Mouse (Mus musculus) spleen, postnatal 10 days (tissue): ENCODE results near the gene Prim1.
A peak's percentile ranks its signal among the peaks of the same experiment; 100 is the strongest.

ENCODE experiments used
- DNase-seq, 2 experiments: peaks; one replicate each; pipeline ENCODE4 v3.0.0; 2021 to 2022; ENCODE audit warnings: low spot score in 2 of 2

Prim1 gene

DNA sequence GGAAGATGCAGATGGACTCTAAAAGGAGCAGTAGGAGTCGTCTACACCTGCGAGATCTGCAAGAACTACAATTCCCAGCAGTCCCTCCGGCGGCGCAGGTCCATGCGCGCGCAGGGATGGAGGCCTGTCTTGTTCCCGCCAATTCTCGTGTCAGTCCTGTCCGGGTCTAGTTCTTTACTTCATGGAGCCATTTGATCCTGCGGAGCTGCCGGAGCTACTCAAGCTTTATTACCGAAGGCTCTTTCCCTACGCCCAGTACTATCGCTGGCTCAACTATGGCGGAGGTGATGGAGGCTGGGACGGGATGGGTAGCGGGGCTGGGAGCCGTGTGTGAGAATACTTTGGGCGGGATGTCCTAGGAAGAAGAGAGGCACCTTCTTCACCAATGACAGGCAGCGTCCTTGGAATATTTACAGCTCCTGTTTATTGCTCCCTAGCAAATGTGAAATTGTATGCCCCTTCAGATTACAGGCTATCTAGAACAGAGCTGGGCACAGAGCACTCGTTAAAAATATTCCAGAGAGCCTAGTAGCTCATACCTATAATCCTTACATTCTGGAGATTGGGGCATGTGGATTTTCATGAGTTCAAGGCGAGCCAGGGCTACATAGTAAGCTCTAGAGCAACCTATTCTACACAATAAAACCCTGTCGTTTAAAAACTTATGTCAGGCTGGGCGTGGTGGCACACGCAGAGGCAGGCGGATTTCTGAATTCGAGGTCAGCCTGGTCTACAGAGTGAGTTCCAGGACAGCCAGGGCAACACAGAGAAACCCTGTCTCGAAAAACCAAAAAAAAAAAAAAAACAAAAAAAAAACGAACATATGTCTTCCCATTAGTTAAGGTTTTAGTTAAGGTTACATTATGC, at the start of gene Prim1:
Gene Prim1 (plus strand): TSS at position 101 of the 867 bp plus-strand sequence.
- peak; percentile 79 to 89 for DNase-seq

DNA sequence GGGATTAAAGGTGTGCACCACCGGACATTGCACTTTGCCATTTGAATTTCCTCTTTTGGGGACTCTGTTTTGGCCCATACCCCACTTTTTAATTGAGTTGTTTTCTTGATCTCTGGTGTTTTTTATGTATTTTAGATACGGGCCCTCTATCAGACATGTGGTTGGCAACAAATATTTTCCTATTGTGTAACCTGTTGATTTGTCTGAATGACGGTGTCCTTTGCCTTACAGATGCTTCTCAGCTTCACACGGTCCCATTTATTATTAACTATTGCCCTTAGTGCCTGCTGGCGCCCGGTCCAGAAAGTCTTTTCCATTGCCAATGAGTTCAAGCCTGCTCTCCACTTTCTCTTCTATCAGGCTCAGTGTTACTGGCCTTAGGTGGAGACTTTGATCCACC, 48.5 kb upstream of the Prim1 start:
- DNase-seq = no peak

DNA sequence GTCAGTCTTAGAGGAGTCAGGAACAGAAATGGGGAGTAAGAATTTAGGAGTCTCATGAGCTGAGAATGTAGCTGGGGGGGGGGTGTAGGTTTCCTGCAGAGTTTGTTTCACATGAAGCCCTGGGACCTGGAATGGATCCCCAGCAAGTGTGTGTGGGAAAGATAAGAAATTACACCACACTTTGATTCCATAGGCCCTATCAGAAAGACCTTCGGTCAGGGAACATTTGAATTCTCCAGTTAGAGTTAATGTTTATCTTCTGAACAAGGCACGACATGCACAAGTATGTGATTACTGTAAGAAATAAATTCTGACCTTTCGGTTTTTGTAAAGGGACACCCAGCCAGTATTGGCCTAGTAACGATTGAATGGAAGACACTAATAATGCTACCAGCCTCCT, 45.1 kb upstream of the Prim1 start:
- DNase-seq = no peak

DNA sequence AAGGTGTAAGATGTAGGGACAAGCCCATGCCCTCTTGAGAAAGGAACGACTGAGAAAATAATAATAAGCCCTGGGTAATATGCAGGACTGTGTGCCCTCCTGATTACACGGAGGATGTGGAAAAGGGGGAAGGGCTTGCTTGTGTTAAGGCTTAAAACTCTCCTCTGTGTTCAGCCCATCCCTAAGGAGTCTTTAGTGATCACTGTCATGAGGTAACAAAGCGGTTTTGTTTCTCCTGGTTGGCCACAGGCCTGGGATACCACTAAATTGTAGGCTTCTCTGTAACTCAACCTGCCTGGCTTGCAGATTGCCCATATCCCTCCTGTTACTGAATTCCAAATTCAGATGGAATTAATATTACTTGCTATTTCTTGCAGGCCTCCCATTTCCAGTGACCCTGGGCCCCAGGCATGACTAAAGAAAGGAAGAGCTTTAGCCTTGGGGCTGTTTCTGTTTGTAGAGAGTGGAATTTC, 44.6 kb upstream of the Prim1 start:
- no peak for DNase-seq

DNA sequence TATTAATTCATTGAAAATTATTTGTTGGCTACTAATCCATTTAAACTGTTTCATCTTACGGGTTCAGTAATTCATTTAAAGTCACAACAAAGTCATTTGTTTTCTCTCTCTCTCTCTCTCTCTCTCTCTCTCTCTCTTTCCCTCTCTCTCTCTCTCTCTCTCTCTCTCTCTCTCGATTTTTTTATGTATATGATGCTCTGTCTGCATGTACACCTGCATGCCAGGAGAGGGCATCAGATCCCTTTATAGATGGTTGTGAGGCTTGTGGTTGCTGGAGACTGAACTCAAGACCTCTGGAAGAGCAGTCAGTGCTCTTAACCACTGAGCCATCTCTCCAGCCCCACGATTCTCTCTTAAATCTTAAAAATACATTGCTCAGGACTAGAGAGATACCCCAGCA, 43.8 kb upstream of the Prim1 start:
- DNase-seq = no peak

DNA sequence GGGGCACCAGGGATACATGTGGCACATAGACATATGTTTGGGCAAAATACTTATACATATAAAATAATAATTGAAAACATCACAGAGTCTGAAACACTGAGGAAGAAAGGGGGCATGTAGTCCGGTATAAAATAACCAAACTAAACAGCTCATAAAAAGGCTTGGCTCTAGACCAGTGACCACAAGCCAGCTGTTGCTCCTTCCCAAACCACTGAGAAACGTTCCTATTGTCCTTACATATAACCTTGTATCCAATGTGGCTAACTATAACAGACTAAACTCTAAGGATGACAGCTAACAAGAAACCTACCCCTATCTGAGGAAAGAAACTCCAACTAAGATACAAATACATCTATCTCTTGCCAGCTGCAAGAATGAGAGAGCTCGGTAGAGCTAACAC, 40.9 kb upstream of the Prim1 start:
- no peak for DNase-seq

DNA sequence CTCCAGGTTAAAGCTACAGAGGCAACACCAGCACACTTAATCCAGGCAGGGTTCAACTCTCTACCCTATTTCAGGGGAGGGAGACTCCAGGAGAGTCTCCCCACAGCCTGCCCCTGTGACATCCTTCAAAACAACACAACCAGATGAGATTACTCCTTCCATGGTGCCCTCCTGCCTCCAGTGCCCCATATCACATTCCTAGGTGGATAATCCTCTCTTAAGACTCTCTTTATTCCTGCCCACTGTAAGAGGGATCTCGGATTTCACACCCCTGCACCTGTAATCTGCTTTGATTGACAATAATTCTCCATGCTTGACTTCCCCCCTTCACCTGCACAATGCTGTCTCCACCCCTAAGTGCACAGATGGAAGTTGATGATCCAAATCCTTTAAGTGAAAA, 39.5 kb upstream of the Prim1 start:
- DNase-seq = no peak

DNA sequence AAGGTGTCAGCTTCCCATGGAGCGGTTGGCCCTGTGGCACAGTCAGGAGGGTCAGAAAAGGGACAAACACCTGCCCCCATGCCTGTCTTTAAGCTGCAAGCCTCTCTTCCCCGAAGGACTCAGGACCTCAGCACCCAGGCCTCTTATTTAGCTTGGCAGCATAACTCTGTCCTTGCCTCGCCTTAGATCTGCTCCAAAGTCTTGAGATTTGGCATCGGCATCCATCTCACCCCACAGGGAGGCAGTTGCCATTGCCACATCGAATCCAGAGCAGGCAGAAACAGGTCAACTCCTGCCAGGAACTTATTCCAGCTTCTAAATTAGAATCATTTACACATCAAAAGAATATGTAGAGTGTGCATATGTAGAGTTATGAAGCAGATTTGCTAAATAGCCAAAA, 30.3 kb upstream of the Prim1 start:
- DNase-seq = no peak

DNA sequence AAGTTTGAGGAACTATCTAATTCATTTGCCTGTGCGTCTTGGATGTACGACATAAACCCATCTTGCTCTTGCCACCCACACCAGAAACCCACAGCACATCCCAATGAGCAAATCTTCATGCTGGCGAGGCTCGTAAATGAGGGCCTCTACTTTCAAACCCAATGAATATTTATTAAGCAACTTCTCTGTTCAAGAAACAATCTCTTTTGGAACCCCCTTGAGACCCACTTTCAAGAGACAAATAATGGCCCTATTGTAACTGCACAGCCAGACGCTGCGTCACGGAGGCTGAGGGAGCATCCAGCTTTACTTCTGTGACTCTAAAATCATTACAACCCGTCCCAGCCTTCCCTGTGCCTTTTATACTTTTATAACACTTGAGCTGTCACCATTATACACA, 29.4 kb upstream of the Prim1 start:
- no peak for DNase-seq

DNA sequence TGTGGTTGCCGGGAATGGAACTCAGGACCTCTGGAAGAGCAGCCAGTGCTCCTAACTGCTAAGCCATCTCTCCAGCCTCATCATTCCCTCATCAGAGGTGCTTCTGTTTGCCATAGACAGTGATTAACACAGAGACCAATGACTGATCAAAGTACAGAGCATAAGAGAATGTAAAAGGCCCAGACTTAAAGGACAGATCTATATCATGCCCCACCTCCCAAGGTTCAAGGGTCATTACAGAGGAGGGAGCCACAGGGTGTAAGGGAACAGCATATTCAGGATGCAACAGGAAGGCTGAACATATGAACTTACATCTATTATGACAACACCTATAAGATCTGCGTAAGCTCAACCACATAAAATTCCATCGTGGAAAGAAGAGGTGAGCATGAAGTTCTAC, 18.3 kb upstream of the Prim1 start:
- no peak for DNase-seq

DNA sequence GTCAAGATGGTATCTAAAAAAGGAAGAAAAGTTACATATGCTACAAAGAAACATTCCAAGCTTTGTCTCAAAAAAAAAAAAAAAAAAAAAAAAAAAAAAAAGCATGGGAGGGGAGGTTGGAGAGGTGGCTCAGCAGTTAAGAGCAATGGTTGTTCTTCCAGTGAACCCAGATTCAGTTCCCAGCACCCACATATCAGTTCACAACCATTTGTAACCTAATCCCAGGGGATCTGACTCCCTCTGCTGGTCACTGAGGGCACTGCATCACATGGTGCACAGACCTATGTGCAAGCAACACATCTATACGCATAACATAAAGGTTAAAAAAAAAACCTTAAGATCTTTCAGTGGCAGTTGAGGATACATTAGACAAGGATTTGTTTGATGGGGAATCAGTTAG, 16.7 kb upstream of the Prim1 start:
- DNase-seq = no peak

DNA sequence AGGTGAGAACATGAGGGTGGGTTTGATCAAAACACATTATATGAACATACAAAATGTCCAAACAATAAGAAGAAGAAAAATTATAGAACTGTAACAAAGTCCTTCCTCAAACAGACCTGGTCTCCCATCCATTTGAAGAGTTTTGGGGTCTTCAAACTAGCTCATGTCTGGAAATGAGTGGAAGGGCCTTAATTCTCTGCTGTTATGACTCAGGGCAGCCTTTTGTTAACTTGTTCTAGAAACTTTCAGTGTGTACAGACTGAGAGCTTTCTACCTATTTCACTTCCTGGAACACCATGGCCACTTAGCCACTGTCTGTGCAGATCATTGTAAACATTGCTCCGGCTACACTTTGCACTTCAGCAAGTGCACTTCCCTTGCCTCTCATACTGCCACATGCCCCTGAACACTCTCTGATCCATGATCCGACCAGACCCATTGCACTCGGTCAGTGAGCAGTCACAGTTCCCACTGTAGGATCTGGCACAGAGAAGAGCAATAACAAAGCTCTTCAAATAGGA, 11.6 kb upstream of the Prim1 start:
- DNase-seq = no peak

DNA sequence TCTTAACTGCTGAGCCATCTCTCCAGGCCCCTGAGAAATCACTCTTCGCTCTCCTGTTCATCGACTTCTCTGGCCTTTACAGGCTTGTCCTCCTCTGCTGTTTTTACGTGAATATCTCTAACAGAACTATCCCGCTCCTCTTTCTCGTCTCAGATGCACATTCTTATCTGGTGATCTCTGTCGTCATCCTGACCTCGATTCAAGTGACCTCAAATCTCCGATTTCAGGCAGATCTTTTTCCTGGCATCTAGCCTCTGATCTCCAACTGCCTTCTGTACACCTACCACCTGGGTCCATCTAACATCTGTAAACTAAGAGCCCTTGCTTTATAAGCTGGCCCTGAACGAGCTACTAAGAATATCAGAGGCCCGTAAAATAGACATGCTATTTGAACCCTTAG, 10.1 kb upstream of the Prim1 start:
- no peak for DNase-seq

DNA sequence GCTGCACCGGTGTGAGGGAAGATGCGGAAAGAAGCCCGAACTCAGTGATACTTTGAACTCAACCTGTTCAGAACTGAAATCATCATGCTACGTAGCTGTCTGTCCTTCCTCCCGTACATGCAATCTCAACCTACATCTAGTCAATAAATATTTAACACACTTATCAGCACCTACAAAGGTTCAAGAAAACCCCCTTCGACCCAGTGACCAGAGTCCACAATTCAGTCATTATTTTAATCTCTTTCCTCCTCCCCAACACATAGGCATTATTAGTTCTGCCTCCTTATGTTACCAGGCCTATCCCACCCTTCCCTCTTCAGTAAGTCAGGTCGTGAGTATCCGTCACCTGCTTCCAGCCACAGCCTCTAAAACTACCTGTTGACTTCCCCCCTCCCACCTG, 9.5 kb upstream of the Prim1 start:
- DNase-seq = no peak

DNA sequence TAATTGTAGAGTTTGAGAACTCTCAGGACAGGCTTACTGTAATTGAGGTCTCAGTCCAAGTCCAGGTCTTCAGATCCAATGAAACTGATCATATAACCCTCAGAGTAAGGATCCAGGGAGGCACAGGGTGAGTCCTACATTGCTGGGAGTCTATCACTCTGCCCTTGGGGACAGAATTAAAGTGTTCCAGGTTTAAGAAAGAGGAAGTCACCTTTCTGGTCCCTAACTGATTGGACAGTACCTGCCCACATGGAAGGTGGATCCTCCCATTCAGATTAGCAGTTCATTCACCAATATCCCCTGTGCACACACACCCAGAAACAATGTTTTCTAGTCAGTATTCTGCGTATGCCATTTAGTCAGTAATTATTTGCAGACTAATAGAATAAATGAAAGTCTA, 7.5 kb upstream of the Prim1 start, which contains the start of gene Hsd17b6:
Gene Hsd17b6 (minus strand): TSS at position 166 of the 400 bp plus-strand sequence.
- no peak for DNase-seq

DNA sequence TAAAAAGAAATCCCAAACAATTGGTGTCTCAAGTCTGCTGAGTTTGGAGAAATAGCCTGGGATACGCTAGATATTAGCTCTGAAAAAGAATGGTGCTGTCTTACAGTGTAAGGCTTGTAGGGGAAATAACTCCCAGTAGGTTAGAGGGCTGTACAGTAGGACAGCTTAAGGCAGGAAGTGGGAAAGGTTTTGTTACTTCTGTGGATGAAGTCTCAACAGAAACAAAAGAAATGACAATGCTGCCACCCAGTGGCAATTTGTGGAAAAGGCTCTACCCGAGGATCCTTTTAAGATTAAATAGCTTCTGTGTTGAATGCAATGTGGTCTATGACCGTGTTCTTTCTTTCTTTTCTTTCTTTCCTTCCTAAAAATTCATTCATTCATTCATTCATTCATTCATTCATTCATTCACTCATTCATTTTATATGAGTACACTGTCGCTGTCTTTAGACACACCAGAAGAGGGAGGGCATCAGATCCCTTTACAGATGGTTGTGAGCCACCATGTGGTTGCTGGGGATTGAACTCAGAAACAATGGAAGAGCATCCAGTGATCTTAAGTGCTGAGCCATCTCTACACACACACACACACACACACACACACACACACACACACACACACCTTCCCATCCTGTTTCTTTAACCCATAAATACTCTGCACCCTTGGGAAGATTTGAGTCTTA, 6.6 kb upstream of the Prim1 start:
- peak; percentile 53 to 78 for DNase-seq

DNA sequence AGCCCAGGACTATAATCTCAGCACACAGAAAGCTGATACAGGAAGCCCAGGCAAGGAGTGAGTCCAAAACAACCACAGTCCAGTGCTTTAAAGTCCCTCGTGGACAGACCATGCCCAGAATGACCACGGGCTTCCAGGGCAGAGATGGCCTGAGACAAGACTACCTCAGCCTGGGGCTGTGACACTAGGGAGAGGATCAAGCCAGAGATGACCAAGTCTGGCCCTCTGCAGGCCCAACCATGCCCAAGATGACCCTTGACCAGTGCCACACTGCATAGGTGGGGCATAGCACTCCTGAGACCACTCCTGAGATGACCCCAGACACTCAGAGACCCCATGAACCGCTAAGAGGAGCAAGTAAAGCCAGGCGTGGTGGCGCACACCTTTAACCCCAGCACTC, 5.2 kb upstream of the Prim1 start:
- no peak for DNase-seq

DNA sequence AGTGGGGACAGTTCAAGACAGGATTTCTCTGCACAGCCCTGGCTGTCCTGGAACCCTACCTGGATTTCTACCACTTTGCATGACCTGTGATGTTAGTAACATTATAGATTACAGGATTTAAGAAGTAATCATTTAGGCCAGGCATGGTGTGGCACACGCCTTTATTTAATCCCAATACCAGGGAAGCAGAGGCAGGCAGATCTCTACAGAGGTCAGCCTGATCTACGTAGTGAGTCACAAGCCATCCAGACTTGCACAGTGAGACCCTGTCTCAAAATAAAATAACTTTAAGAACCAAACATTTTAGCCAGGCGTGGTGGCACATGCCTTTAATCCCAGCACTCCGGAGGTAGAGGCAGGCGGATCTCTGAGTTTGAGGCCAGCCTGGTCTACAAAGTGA, 7.2 kb downstream of the Prim1 start:
- DNase-seq = no peak

DNA sequence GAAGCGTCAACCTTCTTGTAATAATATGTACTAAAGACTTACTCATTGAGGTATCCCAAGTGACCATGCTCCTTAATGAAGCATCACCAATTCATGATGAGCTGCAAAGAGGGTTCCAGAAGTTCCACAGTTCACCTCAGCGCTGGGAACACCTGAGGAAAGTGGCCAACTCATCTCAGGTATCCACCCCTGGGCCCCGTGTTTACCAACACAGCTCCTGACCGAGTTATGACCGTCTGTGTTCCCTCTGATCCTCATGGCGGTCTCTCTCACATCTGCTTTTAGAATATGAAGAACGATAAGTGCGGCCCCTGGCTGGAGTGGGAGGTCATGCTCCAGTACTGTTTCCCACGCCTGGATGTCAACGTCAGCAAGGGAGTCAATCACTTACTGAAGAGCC, 8.5 kb downstream of the Prim1 start:
- DNase-seq = no peak

DNA sequence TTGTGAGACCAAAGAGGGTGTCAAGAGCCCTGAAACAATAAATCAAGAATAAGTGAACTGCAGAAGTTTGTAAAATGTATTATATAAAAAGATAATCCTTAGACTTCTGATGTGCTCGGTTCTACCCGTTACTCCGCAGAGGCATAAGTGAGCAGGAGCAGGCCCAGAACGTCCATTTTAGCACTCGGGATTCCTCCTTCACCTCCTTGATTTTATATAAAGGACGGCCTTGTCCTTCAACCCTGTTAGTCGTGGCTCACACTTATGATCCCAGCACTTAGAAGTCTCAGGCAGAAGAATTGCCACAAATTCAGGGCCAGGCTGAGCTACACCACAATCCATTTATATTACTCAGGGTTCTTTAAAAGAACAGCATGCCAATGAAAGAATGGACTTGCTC, 15.0 kb downstream of the Prim1 start:
- no peak for DNase-seq

DNA sequence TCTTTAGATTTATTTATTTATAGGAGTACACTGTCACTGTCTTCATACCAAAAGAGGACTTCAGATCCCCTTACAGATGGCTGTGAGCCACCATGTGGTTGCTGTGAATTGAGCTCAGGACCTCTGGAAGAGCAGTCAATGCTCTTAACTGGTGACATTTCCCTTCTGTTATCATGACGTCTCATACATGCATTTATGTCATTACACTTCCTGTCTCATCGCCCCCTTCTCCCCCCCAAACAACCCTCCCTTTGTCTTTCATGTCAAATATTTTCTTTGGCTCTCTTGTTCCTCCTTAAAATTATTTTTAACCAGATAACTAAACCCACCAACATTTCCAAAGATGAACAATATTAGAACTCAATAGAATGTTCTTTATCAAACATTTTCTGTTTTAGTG, 15.9 kb downstream of the Prim1 start:
- DNase-seq = no peak

DNA sequence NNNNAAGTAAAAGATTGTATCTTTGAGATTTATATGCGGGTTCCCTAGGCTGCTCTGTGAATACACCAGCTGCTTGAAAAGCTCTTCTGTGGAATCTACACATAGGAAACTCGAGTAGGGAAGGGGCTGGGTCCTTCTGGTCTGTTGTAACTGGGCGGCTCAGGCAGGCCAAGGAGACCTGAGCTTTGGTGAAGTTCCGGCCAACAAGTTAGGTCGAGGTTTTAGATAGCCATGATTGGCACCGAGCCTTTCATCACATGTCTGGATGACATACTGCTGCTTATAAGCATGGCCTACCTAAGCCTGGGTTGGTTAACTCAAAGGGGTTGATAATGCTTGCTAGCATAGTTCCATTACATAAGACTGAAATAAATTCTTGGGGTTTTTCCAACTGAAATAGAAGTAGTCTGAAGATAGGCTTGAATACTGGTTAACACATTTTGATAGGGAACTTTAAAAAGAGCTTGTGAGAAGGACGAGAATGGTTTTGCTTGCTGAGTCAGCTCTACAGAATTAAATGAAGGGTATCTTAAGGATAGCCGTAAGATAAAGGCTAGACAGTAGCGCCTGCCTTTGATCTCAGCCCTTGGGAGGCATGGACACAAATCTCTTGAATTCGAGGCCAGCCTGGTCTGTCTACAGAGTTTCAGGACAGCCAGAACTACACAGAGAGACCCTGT, 21.9 kb downstream of the Prim1 start:
- peak; percentile 37 to 48 for DNase-seq
